Mouse (Mus musculus): ENCODE results near the gene Olfr1274-ps. TPM values are rescaled to one million over a fixed set of nuclear protein-coding genes. Genes with fewer than 3 reads are reported as not detected.
"Not testable (repeated sequence)": the region's sequence is repeated elsewhere in the genome, so short reads cannot be mapped to it uniquely, and the experiment has no call there.

Olfr1274-ps gene
- not detected for total RNA-seq (2021)
- long read RNA-seq, experiment 1, result 0 reads
- long read RNA-seq, experiment 2, result 0 reads

DNA sequence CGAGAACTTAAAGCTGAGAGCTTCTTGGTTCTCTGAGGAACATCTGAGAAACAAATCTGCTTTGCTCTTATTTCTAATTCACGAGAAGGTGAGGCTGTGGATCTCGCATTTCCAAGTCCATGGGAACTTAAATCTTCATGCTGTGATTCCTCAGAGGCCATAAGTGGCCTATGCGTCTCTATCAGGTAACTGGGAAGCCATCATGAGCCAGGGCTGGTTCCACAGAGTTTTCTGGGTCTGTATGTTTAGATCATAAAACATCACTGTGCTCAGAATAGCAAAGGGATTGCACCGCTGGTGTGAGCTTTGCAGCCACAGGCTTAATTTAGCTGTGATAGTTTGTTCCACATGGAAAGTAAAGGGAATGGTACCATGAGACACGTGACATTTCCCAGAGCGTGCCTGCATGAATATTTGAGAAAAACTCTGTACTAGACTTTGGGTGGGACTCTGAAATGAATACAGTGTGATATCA lies at the start of gene Olfr1274-ps:
Gene Olfr1274-ps (plus strand): TSS at position 51 of the 475 bp plus-strand sequence.
- DNase-seq (ENCODE audit: low spot score in 2 of 2), result not testable (repeated sequence)

DNA sequence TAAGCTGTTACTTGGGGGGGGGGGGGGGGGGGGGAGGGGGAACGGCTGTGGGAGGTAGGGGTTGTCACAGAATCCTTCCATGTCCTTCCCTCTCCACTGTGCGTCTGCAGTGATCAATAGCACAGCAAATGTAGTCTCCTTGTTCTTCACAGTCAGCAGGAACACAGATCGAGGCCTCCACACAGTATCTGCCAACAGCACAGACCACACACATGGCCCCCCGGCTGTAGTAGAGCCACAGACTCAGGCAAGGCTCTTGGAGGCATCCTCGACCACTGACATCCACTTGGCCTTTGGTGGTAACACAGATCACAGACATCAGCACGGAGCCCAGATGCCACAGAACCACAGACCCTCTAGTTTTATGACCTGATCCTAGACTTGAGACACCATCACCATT lies 47.4 kb upstream of the Olfr1274-ps start:
- DNase-seq (ENCODE audit: low spot score in 2 of 2), result not testable (repeated sequence)

DNA sequence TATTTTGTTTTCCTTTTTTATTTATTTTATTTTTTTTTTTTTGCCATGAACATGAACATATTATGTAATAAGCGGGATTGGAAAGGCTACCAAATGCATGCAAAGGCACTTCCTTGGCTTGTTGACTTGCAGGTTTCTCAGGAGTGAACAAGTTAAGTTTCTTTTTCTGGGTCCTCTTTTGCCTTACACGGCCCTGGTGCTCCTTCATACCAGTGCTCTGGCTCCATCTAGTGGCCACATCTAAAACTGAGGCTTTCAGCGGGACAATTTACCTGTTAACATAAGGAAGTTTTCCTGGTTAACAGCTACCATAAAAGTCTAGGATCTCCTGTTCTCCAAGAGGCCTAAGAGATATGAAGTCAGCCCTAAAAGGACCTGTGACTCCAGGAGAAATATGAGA lies 46.9 kb upstream of the Olfr1274-ps start:
- DNase-seq (ENCODE audit: low spot score in 2 of 2), result not testable (repeated sequence)

DNA sequence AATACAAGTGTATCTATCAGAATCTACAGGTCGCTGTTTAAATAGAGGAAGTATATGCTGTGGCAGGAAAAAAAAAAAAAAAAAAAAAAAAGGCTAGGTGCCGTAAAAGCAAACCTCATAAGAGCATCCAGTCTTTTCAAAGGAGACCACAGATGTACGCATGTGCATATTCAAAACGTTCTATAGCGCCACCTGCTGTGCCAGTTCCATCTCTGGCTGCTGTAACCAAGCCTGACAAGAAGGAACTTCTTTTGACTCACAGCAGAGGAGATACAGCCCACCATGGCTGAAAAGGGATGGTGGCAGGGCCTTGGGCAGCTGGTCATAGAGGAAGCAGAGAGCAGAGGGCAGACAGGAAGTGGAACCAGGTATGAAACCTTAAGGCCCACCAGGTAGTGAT lies 39.3 kb upstream of the Olfr1274-ps start:
- not testable (repeated sequence) for DNase-seq (ENCODE audit: low spot score in 2 of 2)

DNA sequence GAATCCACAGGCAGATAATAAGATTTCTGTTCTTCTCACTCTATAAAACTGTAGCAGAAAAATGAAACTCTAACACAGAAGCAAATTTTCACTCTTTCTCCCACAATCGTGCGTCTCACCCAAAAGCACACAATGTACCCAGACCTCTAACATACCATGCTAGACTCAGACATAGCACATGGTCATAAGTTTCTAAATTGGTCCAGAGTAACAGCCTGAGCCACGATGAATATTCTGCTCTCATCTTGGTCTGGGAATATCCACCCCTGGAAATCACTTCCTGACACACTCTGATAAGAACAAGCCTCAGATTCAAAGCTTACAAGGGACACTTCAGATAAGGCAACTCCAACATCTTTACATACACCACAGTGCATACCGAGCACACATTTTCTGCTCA lies 38.3 kb upstream of the Olfr1274-ps start:
- DNase-seq (ENCODE audit: low spot score in 2 of 2), result not testable (repeated sequence)

DNA sequence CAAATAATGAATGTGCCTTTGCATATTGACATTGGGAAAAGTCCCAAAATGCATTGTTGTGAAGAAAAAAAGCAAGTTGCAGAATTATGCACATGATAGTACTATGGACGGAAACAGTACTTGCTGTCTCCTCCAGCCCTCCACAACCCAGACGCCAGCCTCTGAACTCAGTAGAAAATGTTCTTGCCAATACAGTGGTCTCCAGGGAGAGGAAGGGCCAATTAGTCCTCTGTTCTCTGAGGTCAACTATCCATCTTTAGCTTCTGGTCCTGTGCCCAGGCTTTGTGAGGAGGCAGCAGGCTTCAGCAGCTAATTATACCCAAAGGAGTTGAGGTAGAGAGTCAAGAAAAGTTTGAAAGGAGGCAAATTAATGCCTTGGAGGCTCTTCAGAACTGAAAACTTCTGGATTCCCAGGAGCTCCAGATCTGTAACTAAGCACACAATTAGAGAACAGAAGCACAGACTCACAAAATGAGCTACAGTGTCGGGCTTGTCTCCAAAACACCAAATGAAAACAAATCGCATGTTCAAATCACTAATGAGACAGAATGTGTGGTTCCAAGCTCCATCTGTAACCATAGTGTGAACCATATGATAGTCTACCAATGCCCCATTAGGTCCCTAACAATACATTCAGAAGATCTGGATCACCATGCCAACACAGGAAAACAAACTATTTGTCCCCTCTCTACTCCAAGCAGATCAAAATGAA lies 15.8 kb downstream of the Olfr1274-ps start:
- DNase-seq (ENCODE audit: low spot score in 2 of 2), result not testable (repeated sequence)

DNA sequence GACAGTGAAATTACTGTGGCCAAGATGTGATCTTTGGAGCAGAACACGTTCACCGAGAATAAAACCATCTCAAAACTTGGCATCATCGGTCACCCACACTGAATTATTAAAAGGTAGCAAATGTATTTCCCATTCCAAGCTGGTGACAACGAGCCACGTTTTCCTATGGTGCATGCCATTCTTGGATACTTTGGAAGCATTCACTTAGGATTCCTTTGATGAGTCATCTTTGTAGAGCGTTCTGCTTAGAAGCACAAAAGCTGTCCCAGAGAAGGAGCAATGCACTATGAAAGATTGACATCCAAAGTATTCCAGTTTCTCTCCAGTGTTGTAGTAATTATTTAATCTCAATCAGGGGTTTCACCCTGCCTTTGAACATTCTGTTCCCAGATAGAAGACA lies 23.8 kb downstream of the Olfr1274-ps start:
- not testable (repeated sequence) for DNase-seq (ENCODE audit: low spot score in 2 of 2)

DNA sequence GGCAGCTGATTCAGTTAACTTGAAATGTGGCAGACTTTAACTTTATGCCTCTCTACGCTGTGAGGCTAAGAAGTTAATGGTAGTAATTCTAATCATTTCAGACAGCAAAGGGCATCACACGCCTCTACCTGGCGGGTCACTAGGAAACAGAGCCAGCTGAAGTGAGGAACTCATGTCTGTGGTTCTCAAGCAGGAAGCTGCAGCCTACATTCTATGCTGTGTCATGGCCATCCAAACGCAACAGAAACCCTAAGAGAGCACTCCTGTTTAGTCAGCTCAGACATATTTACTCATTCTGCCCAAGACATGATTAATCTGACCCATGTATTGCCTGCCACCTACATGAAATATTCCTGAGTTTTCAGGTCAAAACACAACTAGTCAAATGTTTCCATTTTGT lies 26.5 kb downstream of the Olfr1274-ps start:
- DNase-seq (ENCODE audit: low spot score in 2 of 2), result not testable (repeated sequence)

DNA sequence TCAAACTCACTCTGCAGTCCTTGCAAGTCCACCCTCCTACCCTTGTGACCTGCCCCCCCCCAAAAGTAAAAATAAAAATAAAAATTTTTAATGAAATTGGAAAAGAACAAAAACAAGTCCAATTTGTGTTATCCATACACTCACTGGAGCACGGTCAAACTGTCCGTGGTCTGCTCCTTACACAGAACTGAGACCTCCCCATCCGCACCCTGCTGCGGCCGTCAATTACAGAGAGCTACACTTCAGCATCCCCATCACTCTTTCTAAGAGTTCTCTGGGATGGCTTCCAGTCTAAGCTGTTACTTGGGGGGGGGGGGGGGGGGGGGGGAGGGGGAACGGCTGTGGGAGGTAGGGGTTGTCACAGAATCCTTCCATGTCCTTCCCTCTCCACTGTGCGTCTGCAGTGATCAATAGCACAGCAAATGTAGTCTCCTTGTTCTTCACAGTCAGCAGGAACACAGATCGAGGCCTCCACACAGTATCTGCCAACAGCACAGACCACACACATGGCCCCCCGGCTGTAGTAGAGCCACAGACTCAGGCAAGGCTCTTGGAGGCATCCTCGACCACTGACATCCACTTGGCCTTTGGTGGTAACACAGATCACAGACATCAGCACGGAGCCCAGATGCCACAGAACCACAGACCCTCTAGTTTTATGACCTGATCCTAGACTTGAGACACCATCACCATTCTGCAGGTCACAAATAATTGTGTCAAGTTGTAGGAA lies 30.7 kb downstream of the Olfr1274-ps start:
- not testable (repeated sequence) for DNase-seq (ENCODE audit: low spot score in 2 of 2)

DNA sequence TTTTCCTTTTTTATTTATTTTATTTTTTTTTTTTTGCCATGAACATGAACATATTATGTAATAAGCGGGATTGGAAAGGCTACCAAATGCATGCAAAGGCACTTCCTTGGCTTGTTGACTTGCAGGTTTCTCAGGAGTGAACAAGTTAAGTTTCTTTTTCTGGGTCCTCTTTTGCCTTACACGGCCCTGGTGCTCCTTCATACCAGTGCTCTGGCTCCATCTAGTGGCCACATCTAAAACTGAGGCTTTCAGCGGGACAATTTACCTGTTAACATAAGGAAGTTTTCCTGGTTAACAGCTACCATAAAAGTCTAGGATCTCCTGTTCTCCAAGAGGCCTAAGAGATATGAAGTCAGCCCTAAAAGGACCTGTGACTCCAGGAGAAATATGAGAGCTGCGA lies 31.3 kb downstream of the Olfr1274-ps start:
- DNase-seq (ENCODE audit: low spot score in 2 of 2), result not testable (repeated sequence)

DNA sequence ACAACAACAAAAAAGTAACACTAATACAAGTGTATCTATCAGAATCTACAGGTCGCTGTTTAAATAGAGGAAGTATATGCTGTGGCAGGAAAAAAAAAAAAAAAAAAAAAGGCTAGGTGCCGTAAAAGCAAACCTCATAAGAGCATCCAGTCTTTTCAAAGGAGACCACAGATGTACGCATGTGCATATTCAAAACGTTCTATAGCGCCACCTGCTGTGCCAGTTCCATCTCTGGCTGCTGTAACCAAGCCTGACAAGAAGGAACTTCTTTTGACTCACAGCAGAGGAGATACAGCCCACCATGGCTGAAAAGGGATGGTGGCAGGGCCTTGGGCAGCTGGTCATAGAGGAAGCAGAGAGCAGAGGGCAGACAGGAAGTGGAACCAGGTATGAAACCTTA lies 39.0 kb downstream of the Olfr1274-ps start:
- not testable (repeated sequence) for DNase-seq (ENCODE audit: low spot score in 2 of 2)

DNA sequence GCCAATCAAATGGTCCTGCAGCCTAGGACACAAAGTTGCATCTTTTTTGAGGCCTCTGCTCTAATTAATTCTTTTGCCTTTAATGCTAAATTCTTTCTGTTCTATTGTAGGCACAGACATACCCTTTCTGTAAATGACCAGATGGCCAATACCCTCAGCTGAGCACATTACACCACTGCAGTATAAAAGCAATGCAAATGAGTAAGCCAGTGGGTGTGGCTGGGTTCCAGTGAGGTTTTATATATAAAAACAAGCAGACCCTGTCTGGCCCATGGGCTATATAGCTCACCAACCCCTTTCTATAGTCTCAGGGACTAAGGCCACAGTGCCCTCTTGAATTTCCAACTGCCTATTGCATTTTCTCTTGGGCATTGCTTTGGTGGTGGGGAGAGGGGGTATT lies 41.7 kb downstream of the Olfr1274-ps start:
- DNase-seq (ENCODE audit: low spot score in 2 of 2), result not testable (repeated sequence)

DNA sequence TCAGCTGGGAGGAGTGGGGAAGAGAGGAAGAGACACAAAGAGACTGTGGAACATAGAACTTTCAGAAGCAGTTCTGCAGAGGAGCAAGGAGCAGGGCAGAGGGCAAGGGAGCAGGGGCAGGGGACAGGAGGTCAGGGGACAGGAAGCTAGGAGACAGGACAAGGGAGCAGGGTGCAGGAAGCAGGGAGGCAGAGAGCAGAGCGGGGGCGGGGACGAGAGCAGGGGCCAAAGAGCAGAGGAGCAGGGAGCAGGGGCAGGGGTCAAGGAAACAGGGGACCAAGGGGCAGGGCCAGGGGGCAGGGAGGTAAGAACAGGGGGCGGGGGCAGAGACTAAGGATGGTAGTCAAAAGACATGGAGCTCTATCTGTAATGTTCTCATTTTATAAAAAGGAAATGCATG lies 43.3 kb downstream of the Olfr1274-ps start:
- DNase-seq (ENCODE audit: low spot score in 2 of 2), result not testable (repeated sequence)

DNA sequence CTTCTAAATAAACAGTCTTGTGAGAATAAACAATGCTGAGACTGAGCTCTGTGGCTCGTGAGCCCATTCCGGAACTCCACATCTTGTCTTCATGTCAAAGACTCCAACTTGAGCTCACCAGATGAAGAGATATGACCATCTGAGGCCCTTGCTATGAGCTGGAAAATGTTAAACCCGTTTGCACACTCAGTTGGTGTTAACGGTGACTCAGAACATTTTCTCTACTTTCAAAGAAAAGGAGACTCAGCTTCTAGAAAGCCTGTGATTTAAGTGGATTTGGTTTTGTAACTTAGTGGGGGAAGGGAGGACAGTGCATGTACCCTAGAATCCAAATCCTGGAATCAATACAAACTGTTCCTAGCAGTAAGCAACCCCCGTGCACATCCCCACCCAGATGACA lies 45.3 kb downstream of the Olfr1274-ps start:
- DNase-seq (ENCODE audit: low spot score in 2 of 2), result no peak

DNA sequence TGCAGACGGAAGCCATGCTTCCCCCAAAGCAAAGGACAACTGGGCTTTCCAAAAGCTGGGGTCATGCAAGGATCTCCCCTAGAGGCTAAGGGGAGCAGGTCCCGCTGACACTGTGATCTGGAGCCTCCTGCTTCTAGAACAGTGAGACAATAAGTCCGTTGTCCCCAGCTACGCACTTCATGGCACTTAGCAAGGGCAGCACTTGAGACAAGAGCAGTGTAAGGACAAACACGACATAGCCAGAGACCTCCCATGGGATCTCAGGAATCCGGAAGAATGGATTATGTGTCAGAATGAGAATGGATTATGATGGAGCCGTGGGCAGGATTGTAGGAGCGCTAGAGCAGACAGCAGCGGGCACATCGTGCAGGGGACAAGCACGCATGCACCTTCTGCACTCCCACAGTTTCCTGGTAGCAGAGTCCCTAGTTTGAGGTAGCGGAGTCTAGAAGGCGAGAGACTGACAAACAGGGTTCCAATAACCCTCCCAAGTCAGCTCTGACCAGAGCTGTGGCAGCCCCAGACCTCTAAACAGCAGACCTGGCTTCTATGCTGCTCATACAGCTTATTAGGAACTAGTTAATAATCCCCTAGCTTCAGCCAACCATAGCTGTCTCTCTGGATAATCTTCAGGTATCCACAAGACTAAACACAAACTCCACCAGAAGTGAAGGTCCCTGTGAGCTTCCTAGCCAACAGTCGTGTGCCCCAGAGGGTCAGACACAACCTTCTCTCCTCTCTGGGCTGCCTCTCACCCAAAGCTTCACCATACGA lies 50.7 kb downstream of the Olfr1274-ps start:
- DNase-seq (ENCODE audit: low spot score in 2 of 2), result no peak

DNA sequence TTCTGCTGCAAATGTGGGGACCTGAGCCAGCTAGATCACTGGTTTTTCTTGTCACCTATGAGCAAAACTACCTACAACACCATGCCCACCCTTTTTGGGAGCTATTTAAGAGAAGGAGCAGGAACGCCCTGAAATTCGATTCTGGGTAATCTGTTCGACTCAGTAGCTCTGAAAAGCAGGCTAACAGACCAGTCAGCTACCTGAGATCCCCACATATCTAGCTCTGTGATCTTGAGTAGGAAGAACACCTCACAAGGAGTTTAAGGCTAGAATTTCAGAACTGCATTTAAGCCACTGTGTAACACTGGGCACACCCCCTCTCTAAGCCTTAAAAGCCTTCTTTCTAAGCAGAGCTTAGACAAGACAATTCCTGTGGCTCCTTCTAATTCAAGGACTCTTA lies 53.9 kb downstream of the Olfr1274-ps start:
- no peak for DNase-seq (ENCODE audit: low spot score in 2 of 2)

Other genes with a start within 250 kb of the Olfr1274-ps start
- gene Olfr1270, start 245.6 kb upstream of the Olfr1274-ps start, total RNA-seq (2021), result not detected
- under 1 TPM in 1 of 2 experiments, not detected in 1; 0.11 TPM for gene Olfr1506, start 174.2 kb upstream of the Olfr1274-ps start, total RNA-seq (2021)
- not detected for gene Olfr142, start 141.1 kb upstream of the Olfr1274-ps start, total RNA-seq (2021)
- not detected for gene Olfr1271, start 127.7 kb upstream of the Olfr1274-ps start, total RNA-seq (2021)
- not detected for gene Olfr1272, start 105.8 kb upstream of the Olfr1274-ps start, total RNA-seq (2021)
- gene Gm13769, start 76.5 kb upstream of the Olfr1274-ps start, total RNA-seq (2021), result not detected
- gene Ptprj, start 182.0 kb downstream of the Olfr1274-ps start, total RNA-seq (2021), result 10 to 100 TPM; 31.3 to 32.4 TPM

Data from adrenal gland, postnatal 4 days (tissue).